Mouse (Mus musculus) kidney, adult 2 months (tissue): ENCODE results near the gene Fam222a. TPM values are rescaled to one million over a fixed set of nuclear protein-coding genes. Genes with fewer than 3 reads are reported as not detected.

ENCODE experiments used
- DNase-seq: peaks from one replicate; pipeline ENCODE4 v3.0.0; 2021
- H3K27ac ChIP-seq: fragments of 200-500 bp; 2 replicates; pipeline ENCODE4 v1.5.1; 2012; ENCODE audit warnings: low read depth, low read length, control low read depth, inconsistent platforms; ENCODE audit not compliant: insufficient read depth
- H3K27me3 ChIP-seq: fragments of 200-500 bp; replicated peaks from 2 replicates; pipeline ENCODE4 v1.6.1; 2012; ENCODE audit warnings: mild to moderate bottlenecking, moderate library complexity, low read length, inconsistent platforms; ENCODE audit not compliant: control insufficient read depth, insufficient read depth
- H3K36me3 ChIP-seq: fragments of 200-500 bp; 2 replicates; pipeline ENCODE4 v1.6.1; 2012; ENCODE audit warnings: mild to moderate bottlenecking, moderate library complexity, low read length, inconsistent platforms; ENCODE audit not compliant: control insufficient read depth, insufficient read depth
- H3K4me1 ChIP-seq: fragments of 200-500 bp; 2 replicates; pipeline ENCODE4 v1.6.1; 2011; ENCODE audit warnings: low read length; ENCODE audit not compliant: control insufficient read depth, insufficient read depth
- H3K4me3 ChIP-seq: fragments of 200-500 bp; 2 replicates; pipeline ENCODE4 v1.5.1; 2011; ENCODE audit warnings: mild to moderate bottlenecking, low read depth, low read length, control low read depth; ENCODE audit not compliant: insufficient read depth
- CTCF ChIP-seq: fragments of 200-500 bp; conservative IDR thresholded peaks from 2 replicates; pipeline ENCODE4 v1.5.1; 2011; ENCODE audit warnings: low read depth, mild to moderate bottlenecking, control low read depth, low read length, moderate library complexity, mixed read lengths; ENCODE audit not compliant: insufficient read depth, insufficient read length
- POLR2A ChIP-seq: fragments of 200-500 bp; IDR thresholded peaks from one replicate; pipeline ENCODE4 v1.6.1; 2011; ENCODE audit warnings: low read depth, low read length, control low read depth
- WGBS: fragments of 180-500 bp; shearing (Covaris S2); methylation state at CpG from one replicate; pipeline ENCODE4 v1.1.7; 2018; 5-methylcytosine and 5-hydroxymethylcytosine counted together
- polyA plus RNA-seq: library from polyadenylated mRNA; depleted of rRNA; stranded (reverse); fragments of >200 nt; gene quantifications from 2 replicates; pipeline ENCODE4 v1.2.3, GENCODE M21; 2012

Gene Fam222a
- polyA plus RNA-seq, 1 experiment = 4.9 TPM

GRCm38 (mm10) chr5:114640809-114641208 lies 73.0 kb downstream of the Fam222a start:
- TF ChIP-seq CTCF (no peak), POLR2A (no peak)
- Histone ChIP-seq H3K36me3 (no peaks in the 10 kb centered on the region), H3K4me1 (no peaks in the 10 kb centered on the region), H3K27me3 (no peaks in the 10 kb centered on the region), H3K27ac (no peak overlapping the region), H3K4me3 (no peak overlapping the region)
- 79% methylated on average over 10 of the region's 10 CpGs for WGBS
- DNase-seq = no peak

- no peak overlapping the region for H3K4me3 ChIP-seq
- no peak for DNase-seq
- no peaks in the 10 kb centered on the region for H3K27me3 ChIP-seq
- TF ChIP-seq POLR2A (no peak), CTCF (no peak)
- H3K36me3 ChIP-seq = no peaks in the 10 kb centered on the region
- no peak overlapping the region for H3K27ac ChIP-seq
- H3K4me1 ChIP-seq = peaks cover 18% of the 10 kb centered on the region
- 71% methylated on average over 6 of the region's 6 CpGs for WGBS
These were observed 77.1 kb downstream of the Fam222a start for GRCm38 (mm10) chr5:114644918-114645317.

GRCm38 (mm10) chr5:114645916-114646315 lies 78.1 kb downstream of the Fam222a start:
- WGBS = 87% methylated on average over 5 of the region's 5 CpGs
- no peaks in the 10 kb centered on the region for H3K27me3 ChIP-seq
- H3K4me1 ChIP-seq = peaks cover 18% of the 10 kb centered on the region

GRCm38 (mm10) chr5:114647211-114647974 lies 79.6 kb downstream of the Fam222a start:
- WGBS = 11% methylated on average over 27 of the region's 27 CpGs
- Histone ChIP-seq H3K36me3 (no peaks in the 10 kb centered on the region), H3K4me3 (peak overlapping the region; percentile 17; the same call in 1 of the 2 replicates), H3K27ac (no peak overlapping the region), H3K27me3 (no peaks in the 10 kb centered on the region), H3K4me1 (peaks cover 24% of the 10 kb centered on the region)
- DNase-seq = peak; percentile 54
- no peak for TF ChIP-seq CTCF
- TF ChIP-seq POLR2A = no peak

More at GRCm38 (mm10) chr5:114645916-114646315, 78.1 kb downstream of the Fam222a start:
- H3K36me3 ChIP-seq = no peaks in the 10 kb centered on the region
- no peak overlapping the region for H3K27ac ChIP-seq
- TF ChIP-seq CTCF (no peak), POLR2A (no peak)
- no peak overlapping the region for H3K4me3 ChIP-seq
- DNase-seq = no peak

GRCm38 (mm10) chr5:114648728-114649311 lies 81.0 kb downstream of the Fam222a start:
- TF ChIP-seq CTCF (no peak), POLR2A (no peak)
- no peaks in the 10 kb centered on the region for H3K36me3 ChIP-seq
- no peaks in the 10 kb centered on the region for H3K27me3 ChIP-seq
- 49% methylated on average over 11 of the region's 11 CpGs for WGBS
- H3K4me3 ChIP-seq = no peak overlapping the region
- peak; percentile 69 for DNase-seq
- H3K4me1 ChIP-seq = peaks cover 27% of the 10 kb centered on the region
- H3K27ac ChIP-seq = peak overlapping the region; percentile 34; the same call in 1 of the 2 replicates

- Histone ChIP-seq H3K27ac (no peak overlapping the region), H3K4me1 (peaks cover 43% of the 10 kb centered on the region), H3K27me3 (no peaks in the 10 kb centered on the region), H3K36me3 (no peaks in the 10 kb centered on the region), H3K4me3 (no peak overlapping the region)
- no peak for DNase-seq
- TF ChIP-seq CTCF = no peak
- 39% methylated on average over 14 of the region's 14 CpGs for WGBS
These were observed 83.2 kb downstream of the Fam222a start for GRCm38 (mm10) chr5:114651002-114651401.

GRCm38 (mm10) chr5:114651449-114651848 lies 83.6 kb downstream of the Fam222a start:
- Histone ChIP-seq H3K27me3 (no peaks in the 10 kb centered on the region), H3K4me1 (peaks cover 47% of the 10 kb centered on the region), H3K36me3 (no peaks in the 10 kb centered on the region), H3K27ac (no peak overlapping the region), H3K4me3 (no peak overlapping the region)
- WGBS = 41% methylated on average over 3 of the region's 3 CpGs
- TF ChIP-seq CTCF (no peak), POLR2A (no peak)
- no peak for DNase-seq
